Mouse (Mus musculus) CH12.LX (cell line): ENCODE results near the gene Kif13a. TPM values are rescaled to one million over a fixed set of nuclear protein-coding genes. Genes with fewer than 3 reads are reported as not detected.

Experiments used
- DNase-seq: peaks from one replicate; pipeline ENCODE4 v3.0.0-alpha.2; 2013; ENCODE audit errors: extremely low read depth
- H3K27ac ChIP-seq: 2 replicates; pipeline ENCODE4 v1.5.1; 2012; ENCODE audit warnings: low read depth, mild to moderate bottlenecking, control low read depth, moderate library complexity; ENCODE audit not compliant: insufficient read depth
- H3K27me3 ChIP-seq: replicated peaks from 2 replicates; pipeline ENCODE3; 2012; ENCODE audit warnings: inconsistent platforms
- H3K36me3 ChIP-seq, 2 experiments: replicated peaks in 1 of 2; 2 replicates each; pipeline versions ENCODE3 to v1.6.1; 2012; ENCODE audit warnings: inconsistent platforms in 1 of 2, low read length in 1 of 2, mild to moderate bottlenecking in 1 of 2, mixed read lengths in 1 of 2, moderate library complexity in 1 of 2; ENCODE audit not compliant: control insufficient read depth in 1 of 2, insufficient read depth in 1 of 2
- H3K4me1 ChIP-seq, 2 experiments: 2 replicates each; pipeline ENCODE4 v1.6.1; 2012; ENCODE audit warnings: inconsistent platforms in 1 of 2, moderate library complexity in 1 of 2; ENCODE audit not compliant: insufficient read depth in 2 of 2, control insufficient read depth in 1 of 2
- H3K4me2 ChIP-seq: 2 replicates; pipeline ENCODE4 v1.6.1; 2012; ENCODE audit warnings: low read depth, mild to moderate bottlenecking, control low read depth; ENCODE audit not compliant: poor library complexity, insufficient read depth, severe bottlenecking
- H3K4me3 ChIP-seq, 3 experiments: fragments of 150-350 bp in 1 of 3; sonication (generic) in 1 of 3; replicated peaks in 1 of 3; 2 replicates each; pipeline versions ENCODE3 to v1.5.1; 2011 to 2012; ENCODE audit warnings: low read depth in 2 of 3, low read length in 2 of 3, mild to moderate bottlenecking in 2 of 3, moderate library complexity in 2 of 3, control low read depth in 1 of 3, improper control_type of control experiment in 1 of 3, inconsistent platforms in 1 of 3, mixed read lengths in 1 of 3; ENCODE audit not compliant: poor library complexity in 1 of 3
- H3K79me2 ChIP-seq: replicated peaks from 2 replicates; pipeline ENCODE4 v1.6.1; 2012; ENCODE audit warnings: mild to moderate bottlenecking, moderate library complexity; ENCODE audit not compliant: control insufficient read depth, poor library complexity, insufficient read depth, severe bottlenecking; ENCODE audit errors: extremely low read depth
- H3K9ac ChIP-seq: 2 replicates; pipeline ENCODE4 v1.6.1; 2012; ENCODE audit warnings: low read depth, mild to moderate bottlenecking, control low read depth, moderate library complexity; ENCODE audit not compliant: insufficient read depth
- H3K9me3 ChIP-seq: replicated peaks from 2 replicates; pipeline ENCODE3; 2012; ENCODE audit warnings: low read length, inconsistent platforms, mixed read lengths
- CHD1 ChIP-seq: IDR thresholded peaks from 2 replicates; pipeline ENCODE4 v1.6.1; 2012; ENCODE audit warnings: low read depth, low read length, improper control_type of control experiment, inconsistent platforms
- CHD2 ChIP-seq: IDR thresholded peaks from 2 replicates; pipeline ENCODE4 v1.6.1; 2011; ENCODE audit warnings: low read length, improper control_type of control experiment
- E2F4 ChIP-seq: IDR thresholded peaks from 2 replicates; pipeline ENCODE4 v1.6.1; 2011; ENCODE audit warnings: low read depth, low read length, improper control_type of control experiment; ENCODE audit not compliant: insufficient replicate concordance
- ELF1 ChIP-seq: IDR thresholded peaks from 2 replicates; pipeline ENCODE4 v1.6.1; 2014; ENCODE audit warnings: low read depth, mild to moderate bottlenecking, inconsistent platforms, low read length, improper control_type of control experiment
- ETS1 ChIP-seq: conservative IDR thresholded peaks from 2 replicates; pipeline ENCODE4 v1.6.1; 2012; ENCODE audit warnings: low read depth, mild to moderate bottlenecking, inconsistent platforms, low read length, improper control_type of control experiment, moderate library complexity
- JUND ChIP-seq: conservative IDR thresholded peaks from 2 replicates; pipeline ENCODE4 v1.6.1; 2011; ENCODE audit warnings: low read depth, low read length, improper control_type of control experiment
- KAT2A ChIP-seq: IDR thresholded peaks from 2 replicates; pipeline ENCODE4 v1.6.1; 2012; ENCODE audit warnings: low read length, improper control_type of control experiment, inconsistent platforms; ENCODE audit not compliant: insufficient replicate concordance
- MAFK ChIP-seq: IDR thresholded peaks from 2 replicates; pipeline ENCODE4 v1.6.1; 2011; ENCODE audit warnings: low read length, improper control_type of control experiment; ENCODE audit not compliant: insufficient replicate concordance
- MAX ChIP-seq: IDR thresholded peaks from 2 replicates; pipeline ENCODE4 v1.6.1; 2011; ENCODE audit warnings: low read length, improper control_type of control experiment
- MAZ ChIP-seq: IDR thresholded peaks from 2 replicates; pipeline ENCODE4 v1.6.1; 2012; ENCODE audit warnings: low read depth, mild to moderate bottlenecking, inconsistent platforms, low read length, improper control_type of control experiment, moderate library complexity
- MYC ChIP-seq: IDR thresholded peaks from 2 replicates; pipeline ENCODE4 v1.6.1; 2011; ENCODE audit warnings: low read depth, mild to moderate bottlenecking, improper control_type of control experiment, low read length
- NRF1 ChIP-seq: IDR thresholded peaks from 2 replicates; pipeline ENCODE4 v1.6.1; 2014; ENCODE audit warnings: low read depth, mild to moderate bottlenecking, inconsistent platforms, low read length, improper control_type of control experiment, moderate library complexity
- POLR2AphosphoS2 ChIP-seq: IDR thresholded peaks from 2 replicates; pipeline ENCODE4 v1.6.1; 2011; ENCODE audit warnings: low read depth, low read length, improper control_type of control experiment
- SIN3A ChIP-seq: IDR thresholded peaks from 2 replicates; pipeline ENCODE4 v1.6.1; 2012; ENCODE audit warnings: low read length, improper control_type of control experiment, inconsistent platforms
- SMC3 ChIP-seq: IDR thresholded peaks from 2 replicates; pipeline ENCODE4 v1.6.1; 2011; ENCODE audit warnings: low read depth, low read length, improper control_type of control experiment
- TCF12 ChIP-seq: IDR thresholded peaks from 2 replicates; pipeline ENCODE4 v1.6.1; 2014; ENCODE audit warnings: low read depth, mild to moderate bottlenecking, inconsistent platforms, low read length, improper control_type of control experiment
- USF1 ChIP-seq: IDR thresholded peaks from 2 replicates; pipeline ENCODE4 v1.6.1; 2014; ENCODE audit warnings: low read depth, mild to moderate bottlenecking, inconsistent platforms, low read length, improper control_type of control experiment
- ZC3H11A ChIP-seq: IDR thresholded peaks from 2 replicates; pipeline ENCODE4 v1.6.1; 2012; ENCODE audit warnings: low read depth, mild to moderate bottlenecking, inconsistent platforms, low read length, improper control_type of control experiment
- ZKSCAN1 ChIP-seq: IDR thresholded peaks from 2 replicates; pipeline ENCODE4 v1.6.1; 2012; ENCODE audit warnings: low read depth, inconsistent platforms, low read length, improper control_type of control experiment, borderline replicate concordance
- ZMIZ1 ChIP-seq: IDR thresholded peaks from 2 replicates; pipeline ENCODE4 v1.6.1; 2012; ENCODE audit warnings: low read depth, mild to moderate bottlenecking, inconsistent platforms, low read length, improper control_type of control experiment
- ZNF384 ChIP-seq: IDR thresholded peaks from 2 replicates; pipeline ENCODE4 v1.6.1; 2012; ENCODE audit warnings: low read depth, low read length, improper control_type of control experiment, inconsistent platforms
- dilution Hi-C: fragments of 300-500 bp; cut with MboI; formaldehyde crosslinking; loops from 2 replicates; pipeline ENCODE4 v1.14.3; 2020; ENCODE audit warnings: low sequenced_read_pairs; ENCODE audit not compliant: extremely low pct_unique_long_range_greater_than_20kb, extremely low pct_ligation_motif_present
- in situ Hi-C: fragments of 300-500 bp; cut with MboI; formaldehyde crosslinking; loops from 3 replicates; pipeline ENCODE4 v1.14.3; 2019; ENCODE audit warnings: low sequenced_read_pairs, low pct_ligation_motif_present, low pct_unique_long_range_greater_than_20kb, mixed read lengths
- polyA plus RNA-seq: library from polyadenylated mRNA; unstranded; fragments of >175 nt; gene quantifications from 2 replicates; pipeline ENCODE4 v1.2.1, GENCODE M21; 2012; ENCODE audit warnings: low read depth; ENCODE audit not compliant: insufficient read length
- total RNA-seq, 2 experiments: library from RNA; depleted of rRNA; stranded (reverse); fragments of 300-350 nt in 1 of 2; fragments of >200 nt in 1 of 2; gene quantifications; 2 replicates each; pipeline ENCODE4 v1.2.3; 2012 to 2014

The Kif13a gene
- total and polyA plus RNA-seq, 3 experiments, result not detected

GRCm38 (mm10) chr13:46701486-46701885 is 228.2 kb downstream of the Kif13a start:
- Histone ChIP-seq H3K4me3 (no peak overlapping the region), H3K9ac (no peak overlapping the region), H3K27ac (no peak overlapping the region), H3K79me2 (peaks cover 20% of the 10 kb centered on the region; the same call in 1 of the 2 replicates), H3K4me2 (no peak overlapping the region; the same call in 1 of the 2 replicates), H3K9me3 (no peaks in the 10 kb centered on the region), H3K36me3 (peaks cover 12 to 72% of the 10 kb centered on the region in 2 experiments), H3K27me3 (no peaks in the 10 kb centered on the region), H3K4me1 (peaks cover 0 to 43% of the 10 kb centered on the region in 2 experiments; a peak in 3 of 4 replicates)
- in situ Hi-C loops, result no loop called here
- DNase-seq, result peak; percentile 39
- TF ChIP-seq USF1, result no peak
- no peak for TF ChIP-seq MAFK
- TF ChIP-seq CHD2, result no peak
- TF ChIP-seq NRF1, result no peak
- TF ChIP-seq MAZ, result no peak
- dilution Hi-C loops, result no loop called here

- H3K4me3 ChIP-seq, result no peak overlapping the region
- H3K27ac ChIP-seq, result no peak overlapping the region
- peaks cover 0 to 43% of the 10 kb centered on the region in 2 experiments; a peak in 3 of 4 replicates for H3K4me1 ChIP-seq
- in situ Hi-C loops (no loop called here), dilution Hi-C loops (no loop called here)
- H3K27me3 ChIP-seq, result no peaks in the 10 kb centered on the region
- H3K9ac ChIP-seq, result no peak overlapping the region
- H3K4me2 ChIP-seq, result no peak overlapping the region
- peaks cover 20% of the 10 kb centered on the region; the same call in 1 of the 2 replicates for H3K79me2 ChIP-seq
- no peaks in the 10 kb centered on the region for H3K9me3 ChIP-seq
- DNase-seq, result no peak
- peaks cover 13 to 82% of the 10 kb centered on the region in 2 experiments for H3K36me3 ChIP-seq
- TF ChIP-seq ZMIZ1, result no peak
- no peak for TF ChIP-seq CHD1
- no peak for TF ChIP-seq MYC
- no peak for TF ChIP-seq JUND
- no peak for TF ChIP-seq MAX
- TF ChIP-seq KAT2A, result no peak
- no peak for TF ChIP-seq SMC3
- no peak for TF ChIP-seq ZC3H11A
- no peak for TF ChIP-seq POLR2AphosphoS2
- no peak for TF ChIP-seq TCF12
- no peak for TF ChIP-seq E2F4
- no peak for TF ChIP-seq ZKSCAN1
- no peak for TF ChIP-seq SIN3A
- no peak for TF ChIP-seq ETS1
- no peak for TF ChIP-seq ZNF384
- TF ChIP-seq MAFK, result no peak
- no peak for TF ChIP-seq ELF1
Observed at GRCm38 (mm10) chr13:46699372-46699771, 230.3 kb downstream of the Kif13a start.

Other genes starting within 250 kb of the Kif13a start
- 60.6 and 73.6 TPM in 2 replicates for gene Nup153, start 201.9 kb downstream of the Kif13a start, total RNA-seq (2012; rRNA removed)
- 91.3 and 91.5 TPM in 2 replicates for gene Nup153, start 201.9 kb downstream of the Kif13a start, total RNA-seq (2014; rRNA removed)
- gene Nup153, start 201.9 kb downstream of the Kif13a start, polyA plus RNA-seq, result 79.2 and 118 TPM in 2 replicates
- gene Nhlrc1, start 85.0 kb upstream of the Kif13a start, total RNA-seq (2012; rRNA removed), result not detected in 2 replicates
- not detected in 2 replicates for gene Nhlrc1, start 85.0 kb upstream of the Kif13a start, total RNA-seq (2014; rRNA removed)
- not detected in 2 replicates for gene Nhlrc1, start 85.0 kb upstream of the Kif13a start, polyA plus RNA-seq
- gene Kdm1b, start 113.6 kb upstream of the Kif13a start, total RNA-seq (2012; rRNA removed), result 9.8 and 10.3 TPM in 2 replicates
- 17.5 and 20.3 TPM in 2 replicates for gene Kdm1b, start 113.6 kb upstream of the Kif13a start, total RNA-seq (2014; rRNA removed)
- 11.1 and 12.3 TPM in 2 replicates for gene Kdm1b, start 113.6 kb upstream of the Kif13a start, polyA plus RNA-seq
- 1.2 and 1.6 TPM in 2 replicates for gene Tpmt, start 114.9 kb upstream of the Kif13a start, total RNA-seq (2012; rRNA removed)
- gene Tpmt, start 114.9 kb upstream of the Kif13a start, total RNA-seq (2014; rRNA removed), result 2.5 and 3.6 TPM in 2 replicates
- 1.9 and 3.1 TPM in 2 replicates for gene Tpmt, start 114.9 kb upstream of the Kif13a start, polyA plus RNA-seq
- 28.8 and 34.1 TPM in 2 replicates for gene Dek, start 176.3 kb upstream of the Kif13a start, total RNA-seq (2012; rRNA removed)
- gene Dek, start 176.3 kb upstream of the Kif13a start, total RNA-seq (2014; rRNA removed), result 196 and 230 TPM in 2 replicates
- 228 and 232 TPM in 2 replicates for gene Dek, start 176.3 kb upstream of the Kif13a start, polyA plus RNA-seq
- not detected in 2 replicates for gene Rnf144b, start 192.8 kb upstream of the Kif13a start, total RNA-seq (2012; rRNA removed)
- gene Rnf144b, start 192.8 kb upstream of the Kif13a start, total RNA-seq (2014; rRNA removed), result not detected in 2 replicates
- not detected in 2 replicates for gene Rnf144b, start 192.8 kb upstream of the Kif13a start, polyA plus RNA-seq